Mouse (Mus musculus): ENCODE measurements around the gene Cdk5r1. TPM values are rescaled to one million over a fixed set of nuclear protein-coding genes. Genes with fewer than 3 reads are reported as not detected.

Cdk5r1 gene
- polyA plus RNA-seq, 1 experiment: 2.2 TPM

GRCm38 (mm10) chr11:80510124-80510523 lies 33.3 kb downstream of the Cdk5r1 start:
- no peak for TF ChIP-seq GATA1 (IDR thresholded peaks at IDR 0.05; ENCODE audit: low read length)

GRCm38 (mm10) chr11:80512313-80513056 lies 35.7 kb downstream of the Cdk5r1 start:
- no peak for TF ChIP-seq GATA1 (IDR thresholded peaks at IDR 0.05; ENCODE audit: low read length)

GRCm38 (mm10) chr11:80513796-80514195 lies 37.0 kb downstream of the Cdk5r1 start:
- no peak for TF ChIP-seq GATA1 (IDR thresholded peaks at IDR 0.05; ENCODE audit: low read length)

- TF ChIP-seq GATA1 (IDR thresholded peaks at IDR 0.05; ENCODE audit: low read length): no peak
These were observed 38.5 kb downstream of the Cdk5r1 start for GRCm38 (mm10) chr11:80515346-80515745.

- no peak for TF ChIP-seq GATA1 (IDR thresholded peaks at IDR 0.05; ENCODE audit: low read length)
These were observed 39.1 kb downstream of the Cdk5r1 start for GRCm38 (mm10) chr11:80515895-80516294.

GRCm38 (mm10) chr11:80518421-80519367 lies 41.9 kb downstream of the Cdk5r1 start:
- TF ChIP-seq GATA1 (IDR thresholded peaks at IDR 0.05; ENCODE audit: low read length): no peak

- TF ChIP-seq GATA1 (IDR thresholded peaks at IDR 0.05; ENCODE audit: low read length): no peak
These were observed 44.3 kb downstream of the Cdk5r1 start for GRCm38 (mm10) chr11:80521148-80521547.

GRCm38 (mm10) chr11:80522852-80523251 lies 46.0 kb downstream of the Cdk5r1 start:
- no peak for TF ChIP-seq GATA1 (IDR thresholded peaks at IDR 0.05; ENCODE audit: low read length)

- TF ChIP-seq GATA1 (IDR thresholded peaks at IDR 0.05; ENCODE audit: low read length): no peak
These were observed 46.6 kb downstream of the Cdk5r1 start for GRCm38 (mm10) chr11:80523410-80523809.

GRCm38 (mm10) chr11:80524213-80524612 lies 47.4 kb downstream of the Cdk5r1 start:
- no peak for TF ChIP-seq GATA1 (IDR thresholded peaks at IDR 0.05; ENCODE audit: low read length)

- TF ChIP-seq GATA1 (IDR thresholded peaks at IDR 0.05; ENCODE audit: low read length): no peak
These were observed 50.9 kb downstream of the Cdk5r1 start for GRCm38 (mm10) chr11:80527697-80528096.

GRCm38 (mm10) chr11:80529149-80529548 lies 52.3 kb downstream of the Cdk5r1 start:
- no peak for TF ChIP-seq GATA1 (IDR thresholded peaks at IDR 0.05; ENCODE audit: low read length)

Other genes starting within 250 kb of the Cdk5r1 start
- 0.06 TPM in 2 replicates for gene Rhbdl3, start 176.1 kb upstream of the Cdk5r1 start, polyA plus RNA-seq (2012)
- gene 5730455P16Rik, start 99.0 kb upstream of the Cdk5r1 start, polyA plus RNA-seq (2012): 3.6 and 5.7 TPM in 2 replicates
- 15.6 and 79.1 TPM in 2 replicates for gene Zfp207, start 93.7 kb upstream of the Cdk5r1 start, polyA plus RNA-seq (2012)
- gene Psmd11, start 48.4 kb upstream of the Cdk5r1 start, polyA plus RNA-seq (2012): 57.2 and 67.3 TPM in 2 replicates